Mouse (Mus musculus) thymus, postnatal 10 days (tissue): ENCODE data around the gene Zfp296.

ENCODE experiments used
- DNase-seq, 2 experiments: peaks; one replicate each; pipeline ENCODE4 v3.0.0; 2021; ENCODE audit warnings: low spot score in 2 of 2

Zfp296 gene

DNA sequence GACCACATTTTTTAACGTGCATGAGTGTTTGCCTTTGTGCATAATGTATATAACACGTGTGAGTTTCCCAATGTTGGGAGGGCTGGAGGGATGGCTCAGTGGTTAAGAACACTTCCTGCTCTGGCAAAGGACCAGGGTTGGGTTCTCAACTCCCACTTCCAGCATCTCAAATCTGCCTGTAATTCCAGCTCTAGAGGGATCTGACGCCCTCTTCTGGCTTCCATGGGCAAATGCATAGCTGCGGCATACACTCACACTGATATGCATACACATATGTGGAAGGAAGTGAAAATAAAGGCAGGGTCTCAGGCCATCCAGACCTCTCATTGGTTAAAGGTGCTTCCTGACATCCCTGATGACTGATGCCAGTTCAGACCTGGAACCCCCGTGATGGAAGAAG, 30.2 kb downstream of the Zfp296 start:
- DNase-seq, result no peak

DNA sequence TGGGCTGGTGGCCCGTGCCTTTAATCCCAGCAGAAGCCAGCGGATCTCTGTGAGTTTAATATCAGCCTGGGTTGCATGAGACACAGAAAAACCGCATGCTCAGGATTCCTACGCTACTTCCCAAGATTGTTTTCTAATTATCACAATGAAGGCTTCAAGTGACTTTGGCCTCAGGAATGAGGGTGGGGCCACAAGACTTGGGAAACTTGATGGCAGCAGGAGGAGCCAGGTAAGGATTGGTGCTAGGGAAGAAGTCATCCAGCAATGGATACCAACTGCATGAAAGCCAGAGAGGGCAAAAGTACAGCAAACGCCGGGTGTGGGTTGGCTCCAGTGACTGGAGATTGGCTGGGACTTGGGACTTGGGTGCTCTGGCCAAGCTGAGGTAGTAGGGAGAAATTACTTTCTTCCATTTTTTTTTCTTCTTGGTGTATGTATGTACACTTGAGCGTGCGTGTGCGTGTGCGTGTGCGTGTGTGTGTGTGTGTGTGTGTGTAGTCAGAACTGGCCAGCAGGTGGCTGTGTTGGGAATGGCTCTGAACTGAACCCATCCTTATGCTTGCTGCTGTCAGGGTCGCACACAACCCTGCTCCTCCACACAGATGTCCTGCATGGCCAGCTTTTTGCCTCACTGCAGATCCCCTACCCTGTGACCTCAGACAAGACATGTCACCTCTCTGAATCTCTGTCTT, 32.7 kb downstream of the Zfp296 start:
- DNase-seq, result no peak

DNA sequence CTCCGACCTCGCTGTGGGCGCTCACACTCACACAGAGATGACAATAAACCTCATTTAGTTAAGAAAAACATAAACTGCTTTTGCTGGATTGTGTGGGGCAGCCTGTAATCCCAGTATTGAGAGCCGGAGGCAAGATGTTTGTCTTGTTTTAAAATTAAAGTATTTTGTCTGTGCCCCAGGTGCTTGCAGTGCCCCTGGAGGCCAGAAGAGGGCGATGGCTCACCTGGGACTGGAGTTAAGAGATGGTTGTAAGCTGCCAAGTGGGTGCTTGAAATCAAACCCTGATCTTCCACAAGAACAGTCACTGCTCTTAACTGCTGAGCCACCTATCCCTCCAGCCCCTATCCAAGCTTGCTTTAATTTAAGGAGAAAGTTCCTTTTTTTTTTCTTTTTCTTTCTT, 33.9 kb downstream of the Zfp296 start:
- no peak for DNase-seq

DNA sequence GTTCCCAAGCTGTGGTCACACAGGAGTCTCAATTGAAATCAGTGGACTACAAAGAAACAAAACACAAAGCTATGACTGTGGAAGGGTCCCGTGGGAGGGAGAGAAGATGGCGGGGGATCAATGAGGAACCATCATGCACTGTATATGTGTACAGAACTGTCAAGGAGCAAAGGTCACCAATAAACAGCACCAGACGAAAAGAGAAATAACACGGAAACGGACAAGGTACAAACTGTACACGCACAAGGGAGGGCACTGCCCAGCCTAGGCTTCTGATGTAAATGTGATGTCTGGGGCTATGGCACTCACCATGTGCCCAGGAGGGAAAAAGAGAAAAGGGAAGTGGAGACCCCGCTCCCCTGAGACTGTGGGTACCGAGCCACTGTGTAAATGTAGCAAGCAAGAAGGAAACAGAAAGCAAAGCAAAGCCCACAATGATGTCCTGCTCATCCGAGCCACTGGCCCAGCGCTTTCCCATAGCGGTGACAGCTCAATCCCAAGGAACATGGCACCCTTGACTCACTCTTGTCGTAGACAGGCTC, 38.0 kb downstream of the Zfp296 start:
- no peak for DNase-seq

DNA sequence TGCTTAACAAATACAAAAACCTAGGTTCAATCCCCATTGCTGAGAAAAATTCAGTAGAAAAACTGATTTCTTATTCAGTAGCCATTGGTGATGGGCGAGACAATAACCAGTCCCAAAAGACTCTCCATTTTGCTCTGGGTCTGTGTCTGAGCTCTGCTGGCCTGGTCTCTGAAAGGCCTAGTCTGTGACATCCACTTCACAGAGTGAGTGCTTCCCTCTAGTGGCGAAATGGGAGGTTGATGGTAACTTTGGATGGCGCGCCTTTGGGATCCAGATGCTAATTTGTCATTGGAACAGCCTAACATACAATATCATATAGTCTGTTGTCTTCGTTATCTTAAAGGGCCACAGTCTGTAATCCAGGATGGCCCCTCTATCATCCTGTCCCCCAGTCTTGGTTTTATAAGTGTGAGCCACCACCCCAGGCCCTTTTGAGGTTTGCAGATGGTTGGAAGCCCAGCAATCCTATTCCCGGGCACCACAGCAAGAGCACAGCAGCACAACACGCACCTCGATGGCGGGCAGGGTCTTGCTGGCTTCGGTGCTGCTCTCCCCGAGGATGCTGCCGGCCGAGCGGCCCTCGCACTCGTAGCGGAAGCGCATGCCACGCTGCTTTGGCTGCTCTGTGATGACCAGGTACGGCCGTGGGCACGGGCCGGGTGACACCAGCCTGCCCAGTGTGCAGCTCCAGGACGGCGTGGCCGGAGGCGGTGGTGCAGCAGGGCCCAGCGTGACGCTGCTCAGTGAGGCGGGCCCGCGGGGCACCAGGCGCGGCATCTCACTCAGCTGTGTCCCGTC, 42.1 kb downstream of the Zfp296 start:
- DNase-seq, result peak; percentile 48 to 70

DNA sequence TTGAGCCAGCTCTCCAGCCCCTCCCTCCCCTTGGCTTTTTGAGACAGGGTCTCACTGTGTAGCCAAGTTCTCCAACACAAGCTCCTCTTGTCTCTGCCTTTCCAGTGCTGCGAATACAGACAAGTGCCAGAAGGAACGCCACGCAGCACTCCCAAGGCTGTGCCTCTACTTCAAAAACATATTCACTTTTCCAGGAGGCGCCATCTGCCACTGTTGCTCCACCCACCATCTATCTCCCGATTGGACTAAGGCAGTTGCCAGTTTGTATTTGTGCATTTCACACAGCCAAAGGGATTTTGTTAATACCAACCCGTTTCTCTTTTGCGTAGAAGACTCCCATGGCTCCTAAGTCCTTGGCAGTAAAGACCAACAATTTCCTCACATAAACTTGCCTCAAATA, 43.7 kb downstream of the Zfp296 start:
- DNase-seq, result no peak

DNA sequence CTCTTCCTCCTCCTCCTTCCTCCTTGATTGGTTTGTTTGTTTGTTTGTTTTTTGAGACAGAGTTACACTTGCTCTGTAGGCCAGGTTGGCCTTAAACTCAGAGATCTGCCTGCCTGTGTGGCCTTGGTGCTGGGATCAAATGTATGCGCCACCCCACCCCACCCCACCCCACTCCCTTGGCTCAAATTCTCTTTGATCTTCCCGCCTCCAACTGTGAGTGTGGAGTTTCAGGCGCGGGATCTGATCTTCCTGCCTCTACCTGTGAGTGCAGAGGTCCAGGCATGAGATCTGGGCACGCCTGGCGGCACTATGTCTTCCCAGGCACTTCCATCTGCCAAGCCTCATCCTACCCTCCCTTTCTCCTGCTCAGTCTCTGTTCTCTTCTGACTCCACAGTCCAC, 45.2 kb downstream of the Zfp296 start:
- DNase-seq, result no peak

DNA sequence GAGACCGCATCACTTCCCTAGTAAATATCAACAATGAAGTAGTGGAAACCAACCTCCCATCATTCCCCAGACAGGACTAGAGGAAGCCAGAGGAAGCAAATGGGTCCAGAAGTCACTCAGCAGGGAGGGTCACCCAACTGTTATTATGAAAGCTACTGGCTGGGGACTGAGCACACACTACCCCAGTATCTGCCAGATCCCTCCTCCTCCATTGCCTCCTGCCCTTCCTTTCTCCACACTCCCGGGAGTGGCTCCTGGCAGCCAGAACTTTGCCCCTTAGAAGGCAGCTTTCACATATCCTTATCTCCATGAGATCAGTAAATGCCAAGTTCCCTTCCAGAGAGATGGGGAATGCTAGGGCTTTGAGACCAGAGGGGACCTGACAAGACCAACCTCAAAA, 46.3 kb downstream of the Zfp296 start:
- no peak for DNase-seq

DNA sequence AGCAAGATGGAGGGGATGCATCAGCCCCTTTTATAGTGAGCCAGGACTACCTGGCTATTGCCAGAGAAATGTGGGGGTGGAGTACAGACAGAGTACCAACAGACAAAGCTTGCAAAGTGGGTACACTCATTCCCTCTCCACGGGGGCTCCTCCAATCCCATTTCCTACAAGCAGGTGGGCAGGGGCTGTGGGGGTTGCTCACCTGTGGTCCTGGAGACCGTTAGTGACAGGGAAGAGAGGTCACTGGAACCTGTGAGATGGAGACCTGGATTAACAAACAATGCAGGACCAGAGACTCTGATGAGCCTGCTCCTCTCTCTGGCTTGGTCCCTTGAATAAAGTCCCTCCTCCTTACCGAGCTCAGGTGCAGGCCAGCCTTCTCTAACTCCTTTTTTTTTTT, 50.6 kb downstream of the Zfp296 start:
- no peak for DNase-seq

DNA sequence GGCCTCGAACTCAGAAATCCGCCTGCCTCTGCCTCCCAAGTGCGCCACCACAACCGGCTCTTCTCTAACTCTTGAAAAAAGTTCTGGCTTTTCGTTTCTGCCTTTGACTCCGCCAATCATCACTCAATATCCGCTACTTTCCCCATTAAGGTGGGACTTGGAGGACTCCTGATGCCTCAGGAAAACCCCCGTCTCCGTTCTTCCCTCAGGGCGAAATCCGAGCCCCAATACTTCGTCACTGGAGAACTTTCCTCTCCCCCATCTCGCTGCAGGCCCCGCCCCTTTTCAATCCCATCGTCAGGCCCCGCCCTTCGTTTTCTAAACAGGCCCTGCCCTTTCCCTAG, 51.1 kb downstream of the Zfp296 start:
- no peak for DNase-seq

DNA sequence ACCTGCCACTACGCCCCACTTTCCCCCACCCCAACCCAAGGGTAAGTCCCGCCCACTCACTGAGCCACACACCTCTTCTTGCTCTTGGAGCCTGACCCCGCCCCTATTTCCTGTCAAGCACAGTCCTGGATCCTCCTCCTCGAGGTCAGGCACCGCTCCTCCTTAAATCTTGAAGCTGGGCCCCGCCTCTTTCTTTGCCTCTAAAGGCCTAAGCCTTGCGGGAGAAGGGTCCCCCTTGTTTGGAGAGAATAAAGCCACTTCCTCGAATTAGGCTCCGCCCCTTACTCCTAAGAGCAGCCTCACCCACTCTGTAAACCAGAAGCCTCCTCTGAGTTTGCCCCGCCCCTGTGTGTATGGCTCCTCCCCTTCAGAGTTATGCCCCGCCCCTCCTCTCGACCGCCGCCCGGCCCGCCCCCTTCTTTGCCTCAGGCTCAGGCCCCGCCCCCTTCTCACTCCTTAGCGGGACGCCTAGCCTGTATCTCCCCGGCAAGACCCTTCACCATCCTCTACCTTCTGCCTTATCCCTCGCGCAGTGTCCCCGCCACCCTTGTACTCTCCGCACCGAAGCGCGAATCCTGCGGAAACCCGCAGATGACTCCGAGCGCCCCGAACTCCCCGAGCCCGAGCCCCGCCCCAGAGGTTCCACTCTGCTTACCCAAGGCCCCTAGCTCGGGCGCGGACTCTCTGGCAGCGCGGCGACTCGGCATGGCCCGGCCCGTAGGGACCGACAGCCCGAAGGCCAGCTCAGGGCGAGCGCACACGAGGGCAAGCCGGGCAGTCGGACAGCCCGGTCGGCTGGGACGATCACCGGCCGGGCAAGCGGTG, 51.7 kb downstream of the Zfp296 start:
- peak; percentile 94 to 97 for DNase-seq

DNA sequence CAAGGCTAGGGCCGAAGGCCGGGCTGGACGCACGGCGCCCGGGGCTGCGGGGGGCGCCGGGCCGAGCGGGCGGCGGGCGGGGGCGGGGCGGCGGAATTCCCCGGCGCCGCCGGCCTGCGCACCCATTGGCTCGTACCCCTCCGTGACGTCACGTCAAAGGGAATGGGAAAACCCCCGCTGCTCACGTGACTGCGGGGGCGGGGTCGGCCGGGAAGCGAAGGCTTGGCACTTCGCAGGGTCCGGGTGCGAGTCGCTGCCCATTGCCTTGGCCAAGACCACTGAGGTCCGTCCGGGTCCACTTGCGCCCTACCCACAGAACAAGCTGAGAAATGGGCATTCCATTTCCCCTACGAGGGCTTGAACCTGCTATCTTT, 52.3 kb downstream of the Zfp296 start, which contains the start of gene Relb:
TSS of gene Relb (minus strand) at position 78 of the 374 bp plus-strand sequence.
- peak; percentile 83 for DNase-seq
